Mouse (Mus musculus) c-Kit-positive CD71-negative TER-119-negative erythroid progenitor cells, embryonic 14.5 days (primary cell): ENCODE data around the gene Pdia5.

Source experiments
- DNase-seq: peaks from one replicate; pipeline ENCODE4 v3.0.0-alpha.2; 2013; ENCODE audit warnings: low read depth

The Pdia5 gene

GRCm38 (mm10) chr16:35441346-35442025 lies 49.2 kb downstream of the Pdia5 start:
- no peak for DNase-seq

GRCm38 (mm10) chr16:35439046-35439445 lies 51.6 kb downstream of the Pdia5 start:
- no peak for DNase-seq

GRCm38 (mm10) chr16:35431608-35432007 lies 59.1 kb downstream of the Pdia5 start:
- DNase-seq = no peak

DNA sequence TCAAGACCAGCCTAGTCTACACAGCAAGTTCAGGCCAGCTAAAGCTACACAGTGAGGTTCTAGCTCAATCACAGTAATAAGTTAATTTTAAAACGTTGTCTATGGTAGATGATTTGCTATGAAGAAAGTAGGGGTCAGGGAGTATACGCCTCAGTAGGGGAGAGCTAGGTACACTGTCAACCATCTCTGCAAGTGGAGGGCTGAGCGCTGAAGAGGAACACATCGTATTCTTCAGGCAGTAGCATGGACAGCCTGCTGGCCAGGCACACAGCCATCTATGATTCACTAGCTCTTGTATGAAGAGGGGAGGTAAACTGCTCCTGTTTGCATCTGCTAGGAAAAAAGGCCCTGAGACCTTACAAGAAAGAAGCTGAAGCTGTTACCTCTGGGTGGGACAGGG lies 65.7 kb downstream of the Pdia5 start:
- DNase-seq = no peak

- DNase-seq = no peak
Measured at GRCm38 (mm10) chr16:35423250-35424139, 67.2 kb downstream of the Pdia5 start.

GRCm38 (mm10) chr16:35422705-35423104 lies 68.0 kb downstream of the Pdia5 start:
- no peak for DNase-seq

DNA sequence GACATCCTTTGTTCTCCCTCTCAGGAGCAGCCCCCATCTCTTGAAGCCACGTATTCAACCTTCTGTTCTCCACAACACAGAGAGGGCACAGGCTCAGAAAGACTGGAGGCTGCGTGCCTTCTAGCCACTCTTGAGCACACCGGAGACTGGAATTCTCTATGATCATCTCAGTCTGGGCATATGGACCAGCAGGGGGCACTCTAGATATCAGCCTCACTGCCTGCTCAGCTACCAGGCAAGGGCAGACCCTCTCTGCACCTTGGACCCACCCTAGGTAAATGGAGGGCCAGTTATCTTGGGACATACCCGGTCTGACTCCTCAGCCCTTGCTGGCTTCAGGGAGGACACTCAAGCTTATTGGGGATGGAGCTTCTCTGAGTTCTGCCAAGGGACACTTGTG lies 68.5 kb downstream of the Pdia5 start:
- peak; percentile 7 for DNase-seq

DNA sequence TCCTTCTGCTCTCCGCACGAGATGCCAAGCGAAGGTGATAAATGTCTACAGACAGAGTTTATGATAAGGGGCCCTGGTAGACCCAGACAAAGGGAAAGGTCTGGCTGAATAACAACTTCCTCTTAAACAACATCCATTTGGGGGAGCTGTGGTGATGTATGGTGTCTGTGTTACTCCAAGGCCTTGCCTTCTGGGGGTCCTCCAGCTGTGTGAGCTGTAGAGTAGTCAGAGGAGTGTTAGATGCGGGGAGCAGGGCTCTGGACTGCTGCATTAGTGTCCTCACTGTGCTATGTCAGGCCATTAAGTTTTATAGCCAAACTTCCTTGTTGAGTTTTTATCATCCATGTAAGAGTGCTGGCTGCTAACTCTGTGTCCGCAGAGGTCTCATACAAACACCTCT lies 76.1 kb downstream of the Pdia5 start:
- no peak for DNase-seq

DNA sequence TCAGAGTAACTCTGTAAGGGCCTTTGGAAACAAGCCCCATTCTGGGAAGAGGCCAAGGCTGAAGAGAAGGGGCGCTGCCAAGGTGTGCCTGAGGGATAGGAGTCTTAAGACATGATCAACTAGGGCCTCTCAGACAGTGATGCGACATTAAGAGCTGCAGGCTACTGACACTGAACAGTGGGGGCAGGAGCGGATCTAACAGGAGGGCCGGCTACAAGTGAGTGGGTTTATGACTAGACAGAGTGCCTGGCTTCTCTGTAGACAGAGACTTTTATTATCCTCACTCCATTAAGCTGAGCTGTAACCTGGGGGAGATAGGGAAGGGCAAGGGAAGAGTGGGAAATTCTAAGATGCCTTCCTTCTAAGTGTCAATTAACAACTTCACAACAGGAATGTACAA lies 84.0 kb downstream of the Pdia5 start:
- no peak for DNase-seq

GRCm38 (mm10) chr16:35406166-35406565 lies 84.5 kb downstream of the Pdia5 start:
- no peak for DNase-seq

DNA sequence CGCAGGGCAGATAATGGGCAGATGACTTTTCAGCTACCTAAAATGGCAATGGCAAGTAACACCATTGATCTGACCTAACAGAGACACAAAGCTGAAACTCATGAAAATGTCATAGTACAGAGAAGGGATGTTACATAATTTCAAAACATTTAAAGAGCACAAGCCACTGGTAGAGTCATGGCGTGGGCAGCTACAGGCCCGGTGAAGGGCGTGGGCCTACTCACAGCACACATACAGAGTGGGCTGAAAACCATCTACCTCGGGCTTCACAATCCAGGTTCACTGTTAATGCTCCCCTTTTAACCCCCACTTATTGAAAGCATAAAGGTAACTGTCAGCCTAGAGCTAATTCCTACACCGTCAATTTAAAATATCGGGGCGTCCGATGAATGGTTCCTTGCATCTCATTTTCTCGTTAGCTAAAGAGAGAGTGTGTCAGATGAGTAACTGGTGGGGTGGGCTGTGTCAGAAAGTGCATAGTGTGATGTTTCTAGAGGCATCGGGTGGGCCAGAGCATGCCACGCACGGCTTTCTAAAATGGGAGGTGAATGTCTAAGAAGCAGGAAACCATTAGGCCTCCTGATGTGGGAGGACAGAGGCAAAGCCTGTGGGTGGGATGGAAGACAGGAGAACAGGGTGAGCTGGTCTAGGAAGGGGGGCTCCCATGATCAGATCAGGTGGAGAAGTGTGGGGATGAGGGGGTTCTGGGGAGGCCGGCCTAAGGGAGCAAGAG lies 85.2 kb downstream of the Pdia5 start:
- no peak for DNase-seq

- no peak for DNase-seq
Measured at GRCm38 (mm10) chr16:35404864-35405263, 85.8 kb downstream of the Pdia5 start.

- no peak for DNase-seq
Measured at GRCm38 (mm10) chr16:35403891-35404290, 86.8 kb downstream of the Pdia5 start.

DNA sequence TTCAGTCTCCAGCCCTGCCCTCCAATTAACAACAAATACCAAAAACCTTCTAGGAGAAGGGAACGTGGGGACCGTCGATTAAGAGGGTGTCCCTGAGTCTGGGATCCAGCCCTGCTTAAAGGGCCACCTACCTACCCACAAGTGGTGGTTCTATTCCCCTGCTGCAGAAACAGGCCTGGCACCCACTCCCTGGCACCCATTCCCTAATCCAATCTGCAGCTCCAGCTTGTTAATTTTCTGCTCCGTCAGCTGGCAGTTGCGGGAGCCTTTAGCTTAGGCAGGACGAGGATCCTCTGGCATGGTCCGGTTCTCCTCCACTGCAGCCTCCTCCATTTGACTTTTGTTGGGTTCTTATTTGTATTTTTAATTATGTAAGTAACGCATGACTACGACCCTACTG lies 87.3 kb downstream of the Pdia5 start:
- no peak for DNase-seq

- no peak for DNase-seq
Measured at GRCm38 (mm10) chr16:35392813-35393212, 97.9 kb downstream of the Pdia5 start.

- no peak for DNase-seq
Measured at GRCm38 (mm10) chr16:35385654-35386053, 105.0 kb downstream of the Pdia5 start.

DNA sequence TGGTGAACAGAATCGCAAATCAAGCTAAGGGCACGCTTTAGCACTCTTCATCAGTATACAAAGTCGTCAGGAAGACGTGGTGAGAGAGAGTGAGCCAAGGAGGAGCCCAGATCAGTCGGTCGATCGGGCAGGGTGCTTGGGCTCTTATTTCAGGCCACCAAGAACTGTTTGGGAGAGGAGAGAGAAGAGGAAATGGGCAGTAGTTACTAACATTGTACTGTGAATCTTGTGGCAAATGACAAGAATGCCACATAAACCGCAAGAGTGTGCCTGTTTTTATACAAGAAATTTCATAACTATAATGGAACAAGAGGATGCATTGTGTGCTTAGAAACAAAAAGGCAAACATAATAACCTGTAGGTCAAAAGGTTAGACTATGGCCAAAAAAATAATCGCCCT lies 110.6 kb downstream of the Pdia5 start:
- no peak for DNase-seq

DNA sequence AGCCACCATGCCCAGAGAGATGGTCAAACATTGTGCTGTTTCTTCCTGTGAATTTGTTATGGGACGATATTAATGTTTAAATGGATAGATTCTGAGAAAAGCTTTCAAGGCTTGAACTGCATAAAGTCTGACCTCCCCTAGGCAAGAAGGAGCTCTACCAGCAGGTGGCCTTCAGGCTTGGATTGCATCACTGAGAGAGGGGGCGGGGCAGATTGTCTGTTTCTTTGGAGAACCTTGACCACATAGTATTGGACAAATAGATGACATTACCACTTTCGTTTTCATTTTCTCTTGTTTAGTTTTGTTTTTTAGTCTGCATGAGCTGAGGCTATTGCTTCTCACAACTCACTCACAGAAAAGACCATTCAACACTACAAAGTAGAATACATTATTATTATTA lies 111.3 kb downstream of the Pdia5 start:
- no peak for DNase-seq

GRCm38 (mm10) chr16:35364063-35364428 lies 126.6 kb downstream of the Pdia5 start:
- no peak for DNase-seq

GRCm38 (mm10) chr16:35363150-35364062 lies 127.3 kb downstream of the Pdia5 start, which contains the start of gene Sec22a:
TSS of gene Sec22a (minus strand) at chr16:35363918.
- peak; percentile 86 for DNase-seq

- no peak for DNase-seq
Measured at GRCm38 (mm10) chr16:35362221-35362620, 128.5 kb downstream of the Pdia5 start.

DNA sequence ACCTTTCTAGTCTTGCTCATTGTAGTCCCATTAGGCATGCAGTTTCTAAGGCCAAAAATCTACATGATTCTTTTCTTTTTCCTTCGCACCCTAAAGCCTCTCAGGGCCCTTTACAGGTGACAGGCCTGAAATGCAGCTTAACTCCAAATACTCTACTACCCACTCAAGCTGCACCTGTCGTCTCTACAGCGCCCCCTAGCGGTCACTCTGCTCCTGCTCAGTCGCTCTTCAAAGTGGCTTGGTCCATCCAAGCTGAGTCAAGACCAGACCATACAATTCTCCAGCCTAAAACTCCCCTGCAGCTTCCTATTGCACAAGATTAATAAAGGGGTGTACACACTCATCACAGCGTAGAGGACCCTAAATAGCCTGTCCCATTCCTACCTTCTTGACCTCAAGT lies 130.1 kb downstream of the Pdia5 start:
- DNase-seq = peak; percentile 66
